Mouse (Mus musculus) duodenum, adult 2 months (tissue): ENCODE results near the gene Trabd. TPM values are rescaled to one million over a fixed set of nuclear protein-coding genes. Genes with fewer than 3 reads are reported as not detected.

Experiments used
- polyA plus RNA-seq: library from polyadenylated mRNA; depleted of rRNA; stranded (reverse); fragments of >200 nt; gene quantifications from 2 replicates; pipeline ENCODE4 v1.2.3, GENCODE M21; 2012; ENCODE audit warnings: low replicate concordance; rRNA removed

The Trabd gene
- 87.4 and 97.4 TPM in 2 replicates for polyA plus RNA-seq

GRCm38 (mm10) chr15:89074613-89075477 is at the start of gene Trabd:
Gene Trabd, plus strand, starts transcription at chr15:89075124.

GRCm38 (mm10) chr15:89059161-89059931 is 15.6 kb upstream of the Trabd start, which contains the start of gene Panx2:
Gene Panx2, plus strand, starts transcription at chr15:89059734.

GRCm38 (mm10) chr15:89088607-89089247 is 13.8 kb downstream of the Trabd start, which contains the start of gene Selenoo:
Gene Selenoo, plus strand, starts transcription at chr15:89089084.

GRCm38 (mm10) chr15:89122649-89123366 is 47.9 kb downstream of the Trabd start, which contains the start of gene Tubgcp6:
Gene Tubgcp6, minus strand, starts transcription at chr15:89123112.

GRCm38 (mm10) chr15:89128382-89129350 is 53.7 kb downstream of the Trabd start, which contains the start of gene Hdac10:
Gene Hdac10, minus strand, starts transcription at chr15:89128700.

Other genes with a start within 250 kb of the Trabd start
- 63.5 and 89.3 TPM in 2 replicates for gene Pim3, start 212.9 kb upstream of the Trabd start, polyA plus RNA-seq
- gene Ttll8, start 120.7 kb upstream of the Trabd start, polyA plus RNA-seq, result not detected in 2 replicates
- gene Mlc1, start 96.1 kb upstream of the Trabd start, polyA plus RNA-seq, result 0.04 TPM in 1 of 2 replicates, not detected in the other
- gene Mov10l1, start 92.2 kb upstream of the Trabd start, polyA plus RNA-seq, result not detected in 2 replicates
- 0.23 and 1.4 TPM in 2 replicates for gene Panx2, start 15.4 kb upstream of the Trabd start, polyA plus RNA-seq
- gene Selenoo, start 14.0 kb downstream of the Trabd start, polyA plus RNA-seq, result 42.4 and 57.0 TPM in 2 replicates
- 20.9 and 30.5 TPM in 2 replicates for gene Tubgcp6, start 48.0 kb downstream of the Trabd start, polyA plus RNA-seq
- 19.2 and 21.0 TPM in 2 replicates for gene Hdac10, start 53.6 kb downstream of the Trabd start, polyA plus RNA-seq
- gene Mapk12, start 65.6 kb downstream of the Trabd start, polyA plus RNA-seq, result 2.6 and 2.9 TPM in 2 replicates
- 1.2 and 1.8 TPM in 2 replicates for gene Mapk11, start 74.5 kb downstream of the Trabd start, polyA plus RNA-seq
- gene Plxnb2, start 105.7 kb downstream of the Trabd start, polyA plus RNA-seq, result 257 and 402 TPM in 2 replicates
- 12.6 and 17.4 TPM in 2 replicates for gene Dennd6b, start 121.4 kb downstream of the Trabd start, polyA plus RNA-seq
- 252 and 373 TPM in 2 replicates for gene Ppp6r2, start 136.4 kb downstream of the Trabd start, polyA plus RNA-seq
- 150 and 156 TPM in 2 replicates for gene Sbf1, start 240.2 kb downstream of the Trabd start, polyA plus RNA-seq
- 0.59 and 3.3 TPM in 2 replicates for gene Adm2, start 247.6 kb downstream of the Trabd start, polyA plus RNA-seq